Comparison of ENCODE assay signal across 10 mouse cellular contexts in genomic region chr7:102078517-102078916, GRCm38 (mm10). TPM values are rescaled to one million over a fixed set of nuclear protein-coding genes. Genes with fewer than 3 reads are reported as not detected.
DNase-seq lines count a peak whose midpoint lies in the region; ATAC-seq and TF ChIP-seq lines count a peak whose summit lies in the region.
"Had no signal": no experiment of that assay in that cellular context is flagged by ENCODE, and none has a peak within 500 bp of the region (broad histone marks: within the 10 kb centered on the region; RNA-seq: fewer than 3 reads in every experiment).

No protein-coding gene starts in this region.

- peak; percentile 72; the same call in 1 of the 2 replicates for ATAC-seq in hindbrain, postnatal 0 days

- no peak overlapping the region for H3K27ac ChIP-seq in cerebellum, adult 2 months (ENCODE audit: insufficient read depth, low read length)
- no peak overlapping the region for H3K27ac ChIP-seq in hindbrain, postnatal 0 days

- no peak overlapping the region for H3K4me2 ChIP-seq in hindbrain, postnatal 0 days (ENCODE audit: low read depth, low read length)

- H3K36me3 ChIP-seq in E14TG2a.4 (ENCODE audit: insufficient read depth, low read length): peaks cover 92% of the 10 kb centered on the region
- peaks cover 58% of the 10 kb centered on the region for H3K36me3 ChIP-seq in hindbrain, postnatal 0 days (ENCODE audit: insufficient read depth, low read length)

- no peaks in the 10 kb centered on the region for H3K9me3 ChIP-seq in E14TG2a.4 (ENCODE audit: low read length)
- no peaks in the 10 kb centered on the region for H3K9me3 ChIP-seq in hindbrain, postnatal 0 days (ENCODE audit: low read length)

- H3K9ac ChIP-seq in hindbrain, postnatal 0 days (replicated peaks; ENCODE audit: low read length): no peak overlapping the region

- H3K4me1 ChIP-seq in cerebellum, adult 2 months (ENCODE audit: control insufficient read depth, insufficient read depth, low read length): no peaks in the 10 kb centered on the region
- H3K4me1 ChIP-seq in E14TG2a.4 (replicated peaks; ENCODE audit: low read depth, low read length): peaks cover 9% of the 10 kb centered on the region
- no peaks in the 10 kb centered on the region for H3K4me1 ChIP-seq in hindbrain, postnatal 0 days (ENCODE audit: insufficient read depth, low read length)

- H3K27me3 ChIP-seq in cerebellum, adult 2 months (ENCODE audit: control insufficient read depth, insufficient read depth, low read length): no peaks in the 10 kb centered on the region
- H3K27me3 ChIP-seq in E14TG2a.4 (ENCODE audit: insufficient read depth, low read length): no peaks in the 10 kb centered on the region
- no peaks in the 10 kb centered on the region for H3K27me3 ChIP-seq in hindbrain, postnatal 0 days (ENCODE audit: insufficient read depth, low read length)

- TF ChIP-seq POLR2A in cerebellum, adult 2 months (IDR thresholded peaks at IDR 0.05; ENCODE audit: borderline replicate concordance, insufficient read depth, low read length): no peak

- 67% methylated on average over 7 of the region's 7 CpGs for WGBS in cerebellum, adult 2 months
- 75% methylated on average over 7 of the region's 7 CpGs for WGBS in hindbrain, postnatal 0 days

- no peak overlapping the region for H3K4me3 ChIP-seq in cerebellum, adult 2 months (replicated peaks; ENCODE audit: insufficient read depth, low read depth, low read length)
- H3K4me3 ChIP-seq in E14TG2a.4 (replicated peaks; ENCODE audit: low read length): no peak overlapping the region
- H3K4me3 ChIP-seq in hindbrain, postnatal 0 days (ENCODE audit: low read length): no peak overlapping the region

- peak; percentile 47; the same call in 1 of the 2 replicates for TF ChIP-seq CTCF in cerebellum, adult 2 months (IDR thresholded peaks at IDR 0.05; ENCODE audit: borderline replicate concordance, insufficient read depth, low read depth, low read length)
- peak; percentile 75 for TF ChIP-seq CTCF in E14TG2a.4 (conservative IDR thresholded peaks at IDR 0.05; ENCODE audit: low read length)
- TF ChIP-seq CTCF in hindbrain, postnatal 0 days (IDR thresholded peaks at IDR 0.05; ENCODE audit: low read depth): peak; percentile 79

- DNase-seq in cerebellum, adult 2 months: peak; percentile 33 to 36
- DNase-seq in cerebellum, adult 11-12 months: no peak
- peak; percentile 46 for DNase-seq in layer of hippocampus, adult 11-12 months (ENCODE audit: low spot score)
- DNase-seq in layer of hippocampus, postnatal 36 days: no peak
- DNase-seq in hindbrain, postnatal 0 days (ENCODE audit: low spot score): peak; percentile 62
- peak; percentile 66 for DNase-seq in retina, embryonic 14.5 days (ENCODE audit: low spot score)
- no peak for DNase-seq in urinary bladder, adult 18-20 months (ENCODE audit: low spot score in 2 of 2)

RNA-seq across cellular contexts. Expression of gene Trpc2, which starts 4.4 kb away (rescaled TPM):
- 0.39 and 1.6 TPM in 2 replicates for polyA plus RNA-seq in cerebellum, adult 2 months (2012; rRNA removed)
- total RNA-seq in layer of hippocampus, postnatal 36 days (2021): 1 to 10 TPM; 1.4 to 2.5 TPM
- 2.5 TPM in 1 of 2 replicates, not detected in the other for total RNA-seq in hindbrain, postnatal 0 days (2014; rRNA removed)
- polyA plus RNA-seq in hindbrain, postnatal 0 days (2015; fragmentation: Nextera tagmentation; extraction: Ambion mirVana): 0.09 TPM in 1 of 2 replicates, not detected in the other
- total RNA-seq: left cerebral cortex, adult 18-20 months had no signal
- polyA plus RNA-seq: embryonic facial prominence, embryonic 14.5 days had no signal

RNA-seq across cellular contexts. Expression of gene Xntrpc, which starts 13.0 kb away (rescaled TPM):
- 3.8 and 4.7 TPM in 2 replicates for polyA plus RNA-seq in cerebellum, adult 2 months (2012; rRNA removed)
- total RNA-seq in layer of hippocampus, postnatal 36 days (2021): 1 to 10 TPM; 2.2 to 2.4 TPM
- 0.47 and 3.5 TPM in 2 replicates for total RNA-seq in hindbrain, postnatal 0 days (2014; rRNA removed)
- 0.40 and 0.42 TPM in 2 replicates for polyA plus RNA-seq in hindbrain, postnatal 0 days (2015; fragmentation: Nextera tagmentation; extraction: Ambion mirVana)

RNA-seq across cellular contexts. Expression of gene Xndc1, which starts 13.2 kb away (rescaled TPM):
- 48.8 and 48.9 TPM in 2 replicates for polyA plus RNA-seq in cerebellum, adult 2 months (2012; rRNA removed)
- 10 to 100 TPM; 27.5 to 30.0 TPM for total RNA-seq in layer of hippocampus, postnatal 36 days (2021)
- total RNA-seq in hindbrain, postnatal 0 days (2014; rRNA removed): 16.2 and 22.6 TPM in 2 replicates
- polyA plus RNA-seq in hindbrain, postnatal 0 days (2015; fragmentation: Nextera tagmentation; extraction: Ambion mirVana): 15.8 and 19.0 TPM in 2 replicates

RNA-seq across cellular contexts. Expression of gene Rnf121, which starts 13.2 kb away (rescaled TPM):
- polyA plus RNA-seq in cerebellum, adult 2 months (2012; rRNA removed): 65.3 and 66.6 TPM in 2 replicates
- total RNA-seq in layer of hippocampus, postnatal 36 days (2021): 10 to 100 TPM; 39.5 to 51.6 TPM
- total RNA-seq in hindbrain, postnatal 0 days (2014; rRNA removed): 28.8 and 31.7 TPM in 2 replicates
- polyA plus RNA-seq in hindbrain, postnatal 0 days (2015; fragmentation: Nextera tagmentation; extraction: Ambion mirVana): 22.6 and 23.8 TPM in 2 replicates

RNA-seq across cellular contexts. Expression of gene Art1, which starts 23.0 kb away (rescaled TPM):
- not detected in 2 replicates for polyA plus RNA-seq in cerebellum, adult 2 months (2012; rRNA removed)
- not detected for total RNA-seq in layer of hippocampus, postnatal 36 days (2021)
- 0.10 and 2.3 TPM in 2 replicates for total RNA-seq in hindbrain, postnatal 0 days (2014; rRNA removed)
- polyA plus RNA-seq in hindbrain, postnatal 0 days (2015; fragmentation: Nextera tagmentation; extraction: Ambion mirVana): 0.39 and 0.44 TPM in 2 replicates
- total RNA-seq: left cerebral cortex, adult 18-20 months had no signal

Comparison
In these comparisons a context has a peak if more than half of its experiments do, and no peak if none do; other contexts are left out.
1. DNase-seq: peak in cerebellum, adult 2 months (2 of 2), layer of hippocampus, adult 11-12 months (single experiment), hindbrain, postnatal 0 days (single experiment) and retina, embryonic 14.5 days (single experiment); none in cerebellum, adult 11-12 months (single experiment), layer of hippocampus, postnatal 36 days (0 of 2) and urinary bladder, adult 18-20 months (0 of 2).
2. Peak in every context shown above with its lines, with median percentiles within 50 percentile points of each other: CTCF ChIP-seq.